Comparison of ENCODE assay signal across 10 mouse cellular contexts in the genomic region with DNA sequence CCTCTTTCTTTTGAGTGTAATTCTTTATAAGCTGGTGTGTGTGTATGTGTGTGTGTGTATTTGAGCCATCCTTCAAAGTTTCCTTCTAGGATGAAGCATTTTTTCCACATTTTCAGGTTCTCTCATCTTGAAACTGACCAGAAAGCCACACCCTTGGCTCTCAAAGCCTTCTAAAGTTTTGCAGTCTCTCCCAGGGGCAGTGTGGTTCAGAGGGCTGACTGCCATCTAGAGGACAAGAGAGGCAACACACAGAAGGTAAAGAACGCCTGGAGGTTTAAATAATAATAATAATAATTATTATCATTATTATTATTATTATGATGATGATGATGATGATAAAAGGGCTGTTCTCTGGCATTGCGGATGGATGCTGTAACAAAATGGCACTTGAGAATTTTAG.
DNase-seq lines count a peak whose midpoint lies in the region; ATAC-seq and TF ChIP-seq lines count a peak whose summit lies in the region.
"Had no signal": no experiment of that assay in that cellular context is flagged by ENCODE, and none has a peak within 500 bp of the region (broad histone marks: within the 10 kb centered on the region; RNA-seq: fewer than 3 reads in every experiment).

No protein-coding gene starts in this region.

- peak; percentile 32; the same call in 1 of the 2 replicates for TF ChIP-seq CTCF in cerebellum, adult 2 months (IDR thresholded peaks at IDR 0.05; ENCODE audit: borderline replicate concordance, insufficient read depth, low read depth, low read length)
- peak; percentile 43 for TF ChIP-seq CTCF in intestine, postnatal 0 days (IDR thresholded peaks at IDR 0.05; ENCODE audit: low read depth)
- TF ChIP-seq CTCF in ES-Bruce4 (IDR thresholded peaks at IDR 0.05; ENCODE audit: low read depth, low read length) = peak; percentile 48

- ATAC-seq in intestine, postnatal 0 days = no peak
- no peak for ATAC-seq in intestine, embryonic 16.5 days
- ATAC-seq in forebrain, embryonic 15.5 days (replicated peaks) = 0 out of 2 replicates have a peak, but pooled peaks have one; percentile 57
- ATAC-seq: intestine, embryonic 15.5 days had no signal

- WGBS in cerebellum, adult 2 months = 60% methylated on average over 2 of the region's 2 CpGs
- 62% methylated on average over 2 of the region's 2 CpGs for WGBS in intestine, postnatal 0 days
- WGBS in intestine, embryonic 16.5 days = 62% methylated on average over 2 of the region's 2 CpGs
- 70% methylated on average over 2 of the region's 2 CpGs for WGBS in forebrain, embryonic 15.5 days

- no peak for TF ChIP-seq EP300 in ES-Bruce4 (IDR thresholded peaks at IDR 0.05; ENCODE audit: insufficient read depth, low read depth, low read length)

- no peak overlapping the region for H3K27ac ChIP-seq in cerebellum, adult 2 months (ENCODE audit: insufficient read depth, low read length)
- no peak overlapping the region for H3K27ac ChIP-seq in intestine, postnatal 0 days (ENCODE audit: low read depth, low read length)
- H3K27ac ChIP-seq in intestine, embryonic 16.5 days (ENCODE audit: low read length) = no peak overlapping the region
- no peak overlapping the region for H3K27ac ChIP-seq in ES-Bruce4 (ENCODE audit: insufficient read depth, low read length)
- H3K27ac ChIP-seq in forebrain, embryonic 15.5 days (replicated peaks) = no peak overlapping the region
- H3K27ac ChIP-seq: embryonic facial prominence, embryonic 13.5 days; intestine, embryonic 15.5 days had no signal

- no peak overlapping the region for H3K4me2 ChIP-seq in intestine, postnatal 0 days (replicated peaks; ENCODE audit: low read depth)
- no peak overlapping the region for H3K4me2 ChIP-seq in intestine, embryonic 16.5 days (ENCODE audit: low read depth, low read length)
- no peak overlapping the region for H3K4me2 ChIP-seq in forebrain, embryonic 15.5 days (replicated peaks)
- H3K4me2 ChIP-seq: embryonic facial prominence, embryonic 13.5 days; intestine, embryonic 15.5 days had no signal

- no peaks in the 10 kb centered on the region for H3K9me3 ChIP-seq in intestine, postnatal 0 days (ENCODE audit: control insufficient read depth)
- no peaks in the 10 kb centered on the region for H3K9me3 ChIP-seq in intestine, embryonic 16.5 days (ENCODE audit: control insufficient read depth, low read length)
- H3K9me3 ChIP-seq in ES-Bruce4 (replicated peaks; ENCODE audit: control insufficient read depth, insufficient read depth, low read length, poor library complexity, severe bottlenecking) = no peaks in the 10 kb centered on the region
- no peaks in the 10 kb centered on the region for H3K9me3 ChIP-seq in forebrain, embryonic 15.5 days
- H3K9me3 ChIP-seq: embryonic facial prominence, embryonic 13.5 days; intestine, embryonic 15.5 days had no signal

- no peak for DNase-seq in cerebellum, adult 2 months
- no peak for DNase-seq in cerebellum, adult 9-11 months
- DNase-seq in thymus, postnatal 10 days (ENCODE audit: low spot score in 2 of 2) = no peak
- no peak for DNase-seq in left cerebral cortex, postnatal 10 days (ENCODE audit: extremely low spot score in 1 of 2, low spot score in 2 of 2)

- intact Hi-C loops in left cerebral cortex, postnatal 10 days (cut with DNase I) = loop anchor here (5.0 to 10.0 kb wide), 2 partner anchors 557 to 800 kb away; a partner anchor contains a TSS

- no peaks in the 10 kb centered on the region for H3K27me3 ChIP-seq in cerebellum, adult 2 months (ENCODE audit: control insufficient read depth, insufficient read depth, low read length)
- H3K27me3 ChIP-seq in intestine, postnatal 0 days (replicated peaks; ENCODE audit: control insufficient read depth, insufficient read depth, low read length) = no peaks in the 10 kb centered on the region
- H3K27me3 ChIP-seq in intestine, embryonic 16.5 days (replicated peaks; ENCODE audit: control insufficient read depth, insufficient read depth, low read length) = no peaks in the 10 kb centered on the region
- H3K27me3 ChIP-seq in ES-Bruce4 (ENCODE audit: control insufficient read depth, insufficient read depth, low read length, poor library complexity, severe bottlenecking) = no peaks in the 10 kb centered on the region
- H3K27me3 ChIP-seq in forebrain, embryonic 15.5 days = no peaks in the 10 kb centered on the region
- H3K27me3 ChIP-seq: embryonic facial prominence, embryonic 13.5 days; intestine, embryonic 15.5 days had no signal

- TF ChIP-seq POLR2A in cerebellum, adult 2 months (IDR thresholded peaks at IDR 0.05; ENCODE audit: borderline replicate concordance, insufficient read depth, low read length) = no peak
- no peak for TF ChIP-seq POLR2A in ES-Bruce4 (IDR thresholded peaks at IDR 0.05; ENCODE audit: insufficient read depth, low read length)

- no peaks in the 10 kb centered on the region for H3K36me3 ChIP-seq in intestine, postnatal 0 days (ENCODE audit: control insufficient read depth, insufficient read depth)
- no peaks in the 10 kb centered on the region for H3K36me3 ChIP-seq in intestine, embryonic 16.5 days (ENCODE audit: control insufficient read depth, insufficient read depth, low read length)
- no peaks in the 10 kb centered on the region for H3K36me3 ChIP-seq in ES-Bruce4 (ENCODE audit: control insufficient read depth, insufficient read depth, low read length, poor library complexity, severe bottlenecking)
- H3K36me3 ChIP-seq in forebrain, embryonic 15.5 days = no peaks in the 10 kb centered on the region
- H3K36me3 ChIP-seq: embryonic facial prominence, embryonic 13.5 days; intestine, embryonic 15.5 days had no signal

- H3K4me1 ChIP-seq in cerebellum, adult 2 months (ENCODE audit: control insufficient read depth, insufficient read depth, low read length) = no peaks in the 10 kb centered on the region
- no peaks in the 10 kb centered on the region for H3K4me1 ChIP-seq in intestine, postnatal 0 days (replicated peaks; ENCODE audit: control insufficient read depth, insufficient read depth, low read length)
- no peaks in the 10 kb centered on the region for H3K4me1 ChIP-seq in intestine, embryonic 16.5 days (ENCODE audit: control insufficient read depth, insufficient read depth, low read length)
- no peaks in the 10 kb centered on the region for H3K4me1 ChIP-seq in ES-Bruce4 (ENCODE audit: control insufficient read depth, insufficient read depth, low read length)
- no peaks in the 10 kb centered on the region for H3K4me1 ChIP-seq in forebrain, embryonic 15.5 days
- H3K4me1 ChIP-seq: embryonic facial prominence, embryonic 13.5 days; intestine, embryonic 15.5 days had no signal

- H3K4me3 ChIP-seq in cerebellum, adult 2 months (replicated peaks; ENCODE audit: insufficient read depth, low read depth, low read length) = no peak overlapping the region
- no peak overlapping the region for H3K4me3 ChIP-seq in intestine, postnatal 0 days (ENCODE audit: low read depth, low read length)
- H3K4me3 ChIP-seq in intestine, embryonic 16.5 days (ENCODE audit: low read length) = no peak overlapping the region
- no peak overlapping the region for H3K4me3 ChIP-seq in ES-Bruce4 (ENCODE audit: low read depth, low read length)
- no peak overlapping the region for H3K4me3 ChIP-seq in forebrain, embryonic 15.5 days
- H3K4me3 ChIP-seq: embryonic facial prominence, embryonic 13.5 days; intestine, embryonic 15.5 days had no signal

- H3K9ac ChIP-seq in intestine, postnatal 0 days (ENCODE audit: low read depth, low read length) = no peak overlapping the region
- H3K9ac ChIP-seq in intestine, embryonic 16.5 days (ENCODE audit: low read depth, low read length) = no peak overlapping the region
- H3K9ac ChIP-seq in ES-Bruce4 (ENCODE audit: low read depth, poor library complexity, severe bottlenecking) = no peak overlapping the region
- no peak overlapping the region for H3K9ac ChIP-seq in forebrain, embryonic 15.5 days (replicated peaks)
- H3K9ac ChIP-seq: embryonic facial prominence, embryonic 13.5 days; intestine, embryonic 15.5 days had no signal
